Mouse (Mus musculus) hindbrain, embryonic 16.5 days (tissue): ENCODE data around the gene Pvr. TPM values are rescaled to one million over a fixed set of nuclear protein-coding genes. Genes with fewer than 3 reads are reported as not detected.
"Not testable (repeated sequence)": the region's sequence is repeated elsewhere in the genome, so short reads cannot be mapped to it uniquely, and the experiment has no call there.

Experiments
- ATAC-seq: fragments of 200-750 bp; cut with Nextera tagmentation; 2 replicates; pipeline ENCODE4 v1.8.0; 2017; ENCODE audit warnings: moderate TSS enrichment, moderate library complexity
- H3K27ac ChIP-seq: fragments of 300-500 bp; sonication (generic); 2 replicates; pipeline ENCODE4 v1.5.1; 2014; ENCODE audit warnings: low read depth, mild to moderate bottlenecking, control low read depth, low read length, moderate library complexity
- H3K27me3 ChIP-seq: fragments of 300-500 bp; sonication (generic); replicated peaks from 2 replicates; pipeline ENCODE4 v1.6.1; 2014; ENCODE audit warnings: low read length; ENCODE audit not compliant: control insufficient read depth, insufficient read depth
- H3K36me3 ChIP-seq: fragments of 300-500 bp; sonication (generic); 2 replicates; pipeline ENCODE4 v1.6.1; 2014; ENCODE audit warnings: mild to moderate bottlenecking, low read length, moderate library complexity, mixed read lengths; ENCODE audit not compliant: control insufficient read depth, insufficient read depth
- H3K4me1 ChIP-seq: fragments of 300-500 bp; sonication (generic); 2 replicates; pipeline ENCODE4 v1.6.1; 2014; ENCODE audit warnings: low read depth, low read length; ENCODE audit not compliant: control insufficient read depth, insufficient read depth
- H3K4me2 ChIP-seq: fragments of 300-500 bp; sonication (generic); 2 replicates; pipeline ENCODE4 v1.6.1; 2014; ENCODE audit warnings: mild to moderate bottlenecking, low read length, control low read depth, moderate library complexity
- H3K4me3 ChIP-seq: fragments of 300-500 bp; sonication (generic); 2 replicates; pipeline ENCODE4 v1.5.1; 2014; ENCODE audit warnings: mild to moderate bottlenecking, low read length, control low read depth, moderate library complexity
- H3K9ac ChIP-seq: fragments of 300-500 bp; sonication (generic); 2 replicates; pipeline ENCODE4 v1.6.1; 2014; ENCODE audit warnings: low read depth, mild to moderate bottlenecking, control low read depth, low read length, moderate library complexity
- H3K9me3 ChIP-seq: fragments of 300-500 bp; sonication (generic); 2 replicates; pipeline ENCODE4 v1.6.1; 2014; ENCODE audit warnings: mild to moderate bottlenecking, low read length, moderate library complexity; ENCODE audit not compliant: control insufficient read depth
- WGBS: fragments of 180-500 bp; shearing (Covaris S2); extraction: QIAGEN DNeasy Blood & Tissue Kit; methylation state at CpG from one replicate; pipeline ENCODE4 v1.1.7; 2014; 5-methylcytosine and 5-hydroxymethylcytosine counted together
- polyA plus RNA-seq: library from polyadenylated mRNA; unstranded; fragments of >200 nt; fragmentation: Nextera tagmentation; extraction: Ambion mirVana; gene quantifications from 2 replicates; pipeline ENCODE4 v1.2.1, GENCODE M21; 2015

Gene Pvr
- polyA plus RNA-seq, 1 experiment from 2014 or later, result 9.6 TPM

DNA sequence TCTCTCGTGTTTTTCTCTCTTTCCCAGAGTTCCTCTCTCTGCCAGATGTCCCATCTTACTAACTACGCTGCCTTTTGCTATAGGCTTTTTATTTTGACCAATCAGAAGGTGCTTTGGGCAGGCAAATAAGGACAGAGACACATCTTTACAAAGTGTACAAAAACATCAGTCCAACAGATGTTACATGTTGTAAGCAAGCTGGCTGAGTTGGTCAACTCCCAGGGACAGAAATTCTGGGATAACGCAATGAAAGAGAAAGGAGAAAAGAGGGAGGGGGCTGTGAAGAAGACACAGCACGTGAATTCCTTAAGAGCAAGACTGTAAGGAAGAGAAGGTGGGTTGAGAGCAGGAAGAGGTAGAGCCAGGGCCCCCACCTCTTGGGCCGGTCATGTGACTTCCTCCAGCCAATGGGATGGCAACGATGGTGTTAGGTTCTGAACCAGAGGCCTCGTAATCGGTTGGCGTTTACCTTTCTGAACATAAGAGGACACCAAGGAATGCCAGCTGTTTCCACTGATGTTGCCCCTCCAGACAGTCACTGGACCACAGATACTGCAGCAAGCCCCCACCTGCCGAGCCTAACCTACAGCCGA lies 16.4 kb upstream of the Pvr start:
- 82% methylated on average over 11 of the region's 11 CpGs for WGBS
- H3K27me3 ChIP-seq, result no peaks in the 10 kb centered on the region
- no peak overlapping the region for H3K27ac ChIP-seq
- ATAC-seq, result no peak
- H3K4me3 ChIP-seq, result no peak overlapping the region
- H3K4me1 ChIP-seq, result no peaks in the 10 kb centered on the region; the same call in 1 of the 2 replicates
- H3K9me3 ChIP-seq, result no peaks in the 10 kb centered on the region
- no peaks in the 10 kb centered on the region for H3K36me3 ChIP-seq
- H3K4me2 ChIP-seq, result no peak overlapping the region
- no peak overlapping the region for H3K9ac ChIP-seq

DNA sequence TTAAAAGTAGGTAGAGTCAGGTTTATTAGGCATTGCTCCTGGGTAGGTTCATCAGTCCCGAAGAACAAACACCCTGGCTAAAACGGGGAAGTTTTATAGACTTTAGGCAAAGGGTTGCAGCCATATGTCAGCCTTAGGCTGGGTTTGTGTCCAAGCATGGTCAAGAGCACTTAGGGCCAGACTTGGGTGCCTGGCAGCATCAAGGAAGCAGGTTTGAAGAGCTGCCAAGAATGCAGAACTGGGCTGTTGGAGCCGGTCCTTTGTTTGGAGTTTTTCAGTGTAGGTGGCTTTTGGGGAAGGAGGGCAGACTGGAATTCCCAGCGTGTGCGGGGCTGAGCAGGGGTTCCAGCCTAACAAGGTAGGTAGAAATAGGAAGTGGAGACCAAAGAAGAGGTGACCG lies 15.0 kb upstream of the Pvr start:
- Histone ChIP-seq H3K9ac (no peak overlapping the region), H3K27ac (no peak overlapping the region), H3K4me3 (no peak overlapping the region), H3K27me3 (no peaks in the 10 kb centered on the region), H3K4me1 (no peaks in the 10 kb centered on the region; the same call in 1 of the 2 replicates), H3K4me2 (no peak overlapping the region), H3K9me3 (no peaks in the 10 kb centered on the region), H3K36me3 (no peaks in the 10 kb centered on the region)
- 77% methylated on average over 6 of the region's 6 CpGs for WGBS
- no peak for ATAC-seq

DNA sequence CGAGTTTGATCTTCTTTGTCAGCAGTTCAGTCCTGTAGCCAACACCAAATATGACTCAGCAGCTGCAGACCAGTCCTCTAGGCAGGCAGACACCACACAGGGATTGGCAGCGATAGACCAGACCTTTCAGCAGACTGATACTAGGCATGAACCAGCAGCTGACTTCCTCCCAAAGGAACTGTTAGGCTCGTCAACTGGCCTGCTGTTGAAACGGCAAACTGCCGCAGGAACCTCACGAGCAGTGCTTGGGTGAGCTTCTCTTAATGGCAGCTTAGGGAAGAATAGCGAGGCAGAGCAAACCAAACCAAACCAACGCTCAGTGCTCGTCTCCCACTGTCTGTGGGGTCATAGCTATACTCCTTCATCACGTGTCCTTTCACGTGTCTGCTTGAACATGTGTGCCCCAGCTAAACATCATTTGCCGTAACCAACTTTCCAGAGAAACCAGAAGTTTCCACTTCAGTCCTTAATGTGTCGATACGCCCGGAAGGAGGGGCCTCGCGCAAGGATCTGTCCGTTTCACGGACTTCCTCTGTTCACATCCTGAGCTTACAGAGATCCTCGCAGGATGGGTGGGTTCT lies 14.3 kb upstream of the Pvr start:
- Histone ChIP-seq H3K27me3 (no peaks in the 10 kb centered on the region), H3K9ac (no peak overlapping the region), H3K4me1 (no peaks in the 10 kb centered on the region; the same call in 1 of the 2 replicates), H3K36me3 (no peaks in the 10 kb centered on the region), H3K4me3 (no peak overlapping the region), H3K9me3 (no peaks in the 10 kb centered on the region), H3K27ac (no peak overlapping the region), H3K4me2 (no peak overlapping the region)
- ATAC-seq, result no peak
- 81% methylated on average over 20 of the region's 20 CpGs for WGBS

DNA sequence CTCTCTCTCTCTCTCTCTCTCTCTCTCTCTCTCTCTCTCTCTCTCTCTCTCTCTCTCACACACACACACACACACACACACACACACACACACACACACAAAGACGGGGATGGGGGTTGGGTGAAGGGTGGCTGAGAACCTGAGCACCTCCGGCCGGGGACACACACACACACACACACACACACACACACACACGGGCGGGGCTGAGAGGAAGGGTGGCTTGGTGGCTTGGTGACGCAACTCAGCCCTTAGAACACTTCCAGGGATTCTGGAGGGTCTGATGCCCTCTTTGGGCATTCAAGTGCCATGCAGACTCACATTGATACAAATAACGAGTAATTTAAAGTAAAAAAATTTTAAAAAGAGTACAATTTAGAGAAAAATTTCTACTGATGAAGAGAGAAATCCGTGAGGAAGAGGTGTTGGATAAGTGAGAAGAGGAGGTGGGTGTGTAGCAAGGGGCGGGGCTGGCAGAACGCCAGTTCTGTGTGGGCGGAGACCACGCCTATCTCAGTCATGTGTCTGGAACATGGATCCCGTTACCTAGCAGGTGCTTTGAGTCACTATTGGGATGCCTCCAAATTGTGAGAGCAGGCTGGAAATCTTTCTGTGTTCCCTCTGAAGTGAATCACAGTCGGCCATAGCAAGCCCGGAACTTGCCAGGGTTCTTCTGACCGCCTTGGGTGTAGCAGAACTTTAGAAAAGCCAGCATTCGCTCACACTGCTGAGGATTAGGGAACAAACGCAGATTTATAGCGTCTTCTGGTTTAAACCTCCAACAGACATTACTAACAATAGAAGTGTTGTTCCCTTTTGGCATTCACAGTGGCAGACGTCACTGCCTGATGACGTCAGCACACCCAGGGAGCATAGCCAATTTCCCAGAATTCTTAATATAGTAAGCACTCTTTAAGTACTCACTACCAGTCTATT lies 12.2 kb upstream of the Pvr start:
- H3K27ac ChIP-seq, result peak overlapping the region; percentile 67
- peak; percentile 84 for ATAC-seq

DNA sequence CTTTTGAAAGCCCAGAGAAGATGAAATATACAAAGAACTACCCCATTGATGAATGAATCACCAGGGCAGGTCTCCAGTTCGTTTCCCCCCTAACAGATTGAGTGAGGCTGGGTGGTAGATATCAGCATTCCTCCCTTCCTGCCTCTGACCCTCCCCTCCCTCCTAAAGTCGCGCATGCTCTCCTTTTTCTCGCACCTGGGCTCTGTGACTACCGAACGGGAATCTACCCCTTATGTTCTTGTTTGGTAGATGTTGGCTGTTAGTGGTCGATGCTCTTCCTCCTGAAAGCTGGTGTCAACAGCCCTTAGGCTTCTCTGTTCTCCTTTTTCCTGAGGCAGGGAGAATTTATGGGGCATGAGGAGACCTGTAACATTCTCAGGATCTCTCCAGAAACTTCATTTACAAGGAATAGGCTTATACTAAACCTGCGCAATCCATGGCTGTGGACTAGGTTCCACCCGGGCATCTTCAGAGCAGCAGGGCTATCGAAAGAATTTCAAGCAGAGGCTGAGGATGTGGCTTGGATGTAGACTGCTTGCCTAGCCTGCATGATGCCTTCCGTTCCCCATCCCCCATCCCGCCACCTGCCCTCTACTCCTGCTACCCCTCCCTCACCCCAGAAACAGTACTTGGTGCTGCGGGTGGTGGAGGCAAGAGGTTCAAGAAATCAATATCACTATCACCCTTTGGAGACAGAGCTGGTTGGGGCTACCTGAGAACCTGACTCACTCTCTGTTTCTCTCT lies 11.3 kb upstream of the Pvr start:
- Histone ChIP-seq H3K4me1 (no peaks in the 10 kb centered on the region; the same call in 1 of the 2 replicates), H3K27me3 (no peaks in the 10 kb centered on the region), H3K4me2 (peak overlapping the region; percentile 55), H3K9me3 (no peaks in the 10 kb centered on the region), H3K4me3 (peak overlapping the region; percentile 32; the same call in 1 of the 2 replicates), H3K36me3 (no peaks in the 10 kb centered on the region), H3K9ac (0 out of 2 replicates have a peak overlapping the region, but pooled peaks have one; percentile 16), H3K27ac (no peak overlapping the region)
- ATAC-seq, result peak; percentile 62
- 24% methylated on average over 13 of the region's 13 CpGs for WGBS

More for the DNA sequence above, 12.2 kb upstream of the Pvr start:
- Histone ChIP-seq H3K4me1 (no peaks in the 10 kb centered on the region; the same call in 1 of the 2 replicates), H3K4me2 (peak overlapping the region; percentile 55), H3K9ac (peak overlapping the region; percentile 44; the same call in 1 of the 2 replicates), H3K9me3 (no peaks in the 10 kb centered on the region), H3K27me3 (no peaks in the 10 kb centered on the region), H3K36me3 (no peaks in the 10 kb centered on the region), H3K4me3 (peak overlapping the region; percentile 32)
- 20% methylated on average over 21 of the region's 21 CpGs for WGBS

DNA sequence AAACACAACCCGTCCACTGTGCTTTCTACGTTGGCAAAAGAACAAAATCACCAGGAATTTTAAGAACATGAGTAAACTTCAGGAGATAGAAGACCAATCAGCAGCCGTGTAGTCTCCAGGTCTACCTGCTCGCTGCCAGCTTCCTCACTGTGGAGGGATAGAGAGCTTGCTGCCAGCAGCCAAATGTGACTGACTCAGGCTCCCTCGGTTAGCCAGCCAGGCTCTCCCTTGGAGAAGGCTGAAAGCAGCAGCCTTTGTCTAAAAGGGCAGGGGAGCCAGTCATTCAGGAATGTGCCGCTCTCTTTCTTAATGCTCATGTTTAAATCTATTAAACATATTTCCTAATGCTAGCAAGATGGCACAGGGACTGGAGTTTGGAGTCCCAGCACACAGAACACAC lies 9.5 kb upstream of the Pvr start:
- not testable (repeated sequence) for H3K4me3 ChIP-seq, H3K9me3 ChIP-seq, H3K27me3 ChIP-seq, H3K27ac ChIP-seq, ATAC-seq, H3K4me1 ChIP-seq, H3K36me3 ChIP-seq, H3K9ac ChIP-seq, H3K4me2 ChIP-seq
- 73% methylated on average over 6 of the region's 6 CpGs for WGBS

DNA sequence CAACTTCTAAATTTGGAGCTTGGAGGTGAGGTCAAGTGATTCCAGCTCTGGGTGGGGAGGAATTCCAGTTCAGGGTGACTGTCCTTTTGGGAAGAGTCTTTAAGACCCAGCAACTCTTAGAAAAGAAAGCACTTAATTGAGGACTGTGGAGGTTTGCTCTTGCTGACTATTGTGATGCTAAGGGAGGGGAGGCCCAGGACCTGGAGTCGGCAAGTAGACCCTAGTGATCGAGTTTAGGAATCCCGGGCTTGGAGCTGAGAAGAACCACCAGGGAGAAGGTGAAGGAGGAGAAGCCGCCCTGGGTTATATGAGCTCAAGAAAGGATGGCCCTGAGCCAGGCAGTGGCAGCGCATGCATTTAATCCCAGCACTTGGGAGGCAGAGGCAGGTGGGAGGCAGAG lies 7.5 kb upstream of the Pvr start:
- Histone ChIP-seq H3K27ac (no peak overlapping the region), H3K4me2 (no peak overlapping the region), H3K9ac (no peak overlapping the region), H3K4me1 (no peaks in the 10 kb centered on the region; the same call in 1 of the 2 replicates), H3K27me3 (no peaks in the 10 kb centered on the region), H3K36me3 (no peaks in the 10 kb centered on the region), H3K4me3 (no peak overlapping the region), H3K9me3 (no peaks in the 10 kb centered on the region)
- WGBS, result 63% methylated on average over 5 of the region's 5 CpGs
- no peak for ATAC-seq

DNA sequence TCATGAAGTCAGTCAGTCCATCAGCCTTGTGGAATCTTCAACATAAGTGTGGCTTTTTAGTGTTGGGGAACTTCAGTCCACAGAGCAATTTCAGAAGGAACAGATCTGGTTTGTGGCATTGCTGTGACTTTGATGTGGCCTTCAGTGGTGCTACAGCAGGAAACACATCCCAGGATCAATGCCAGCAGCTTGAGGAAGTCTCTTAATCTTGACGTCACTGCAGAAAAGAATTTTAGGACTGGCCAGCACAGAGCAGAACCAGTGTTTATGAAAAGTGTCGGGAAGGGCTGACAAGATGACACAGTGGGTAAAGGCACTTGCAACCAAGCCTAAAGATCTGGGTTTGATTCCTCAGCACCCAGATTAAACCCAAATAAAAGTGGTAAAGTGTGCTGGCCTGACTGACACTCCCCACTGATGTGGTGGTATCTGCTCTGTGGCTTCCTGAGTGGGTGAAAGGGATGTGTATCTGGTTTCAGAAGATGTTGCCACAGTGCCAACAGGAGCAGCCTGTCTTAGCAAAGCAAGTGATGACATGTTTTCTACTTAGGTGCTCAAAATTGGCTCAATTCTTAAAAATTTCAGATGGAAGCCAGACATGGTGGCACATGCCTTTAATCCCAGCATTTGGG lies 6.0 kb upstream of the Pvr start:
- Histone ChIP-seq H3K27ac (no peak overlapping the region), H3K9ac (no peak overlapping the region), H3K9me3 (no peaks in the 10 kb centered on the region), H3K4me3 (no peak overlapping the region), H3K4me2 (no peak overlapping the region), H3K36me3 (no peaks in the 10 kb centered on the region), H3K27me3 (no peaks in the 10 kb centered on the region), H3K4me1 (no peaks in the 10 kb centered on the region)
- no peak for ATAC-seq
- WGBS, result 86% methylated on average over 2 of the region's 2 CpGs
